Mouse (Mus musculus) lung, embryonic 16.5 days (tissue): ENCODE results near the gene Ubald2. TPM values are rescaled to one million over a fixed set of nuclear protein-coding genes. Genes with fewer than 3 reads are reported as not detected.

Source experiments
- ATAC-seq: fragments of 200-750 bp; cut with Nextera tagmentation; 2 replicates; pipeline ENCODE4 v1.8.0; 2017; ENCODE audit warnings: low read depth, mild to moderate bottlenecking, moderate library complexity
- H3K27ac ChIP-seq: fragments of 300-500 bp; sonication (generic); 2 replicates; pipeline ENCODE4 v1.5.1; 2014; ENCODE audit warnings: mild to moderate bottlenecking, control low read depth, low read length
- H3K27me3 ChIP-seq: fragments of 300-500 bp; sonication (generic); 2 replicates; pipeline ENCODE4 v1.6.1; 2014; ENCODE audit warnings: low read depth, low read length, mixed read lengths; ENCODE audit not compliant: control insufficient read depth, insufficient read depth
- H3K36me3 ChIP-seq: fragments of 300-500 bp; sonication (generic); 2 replicates; pipeline ENCODE4 v1.6.1; 2014; ENCODE audit warnings: low read length; ENCODE audit not compliant: control insufficient read depth, insufficient read depth
- H3K4me1 ChIP-seq: fragments of 300-500 bp; sonication (generic); replicated peaks from 2 replicates; pipeline ENCODE4 v1.6.1; 2014; ENCODE audit warnings: low read length, mixed read lengths; ENCODE audit not compliant: control insufficient read depth, insufficient read depth
- H3K4me2 ChIP-seq: fragments of 300-500 bp; sonication (generic); 2 replicates; pipeline ENCODE4 v1.6.1; 2014; ENCODE audit warnings: low read depth, low read length, control low read depth
- H3K4me3 ChIP-seq: fragments of 300-500 bp; sonication (generic); 2 replicates; pipeline ENCODE4 v1.5.1; 2014; ENCODE audit warnings: mild to moderate bottlenecking, low read length, control low read depth
- H3K9ac ChIP-seq: fragments of 300-500 bp; sonication (generic); 2 replicates; pipeline ENCODE4 v1.6.1; 2014; ENCODE audit warnings: low read length, control low read depth
- H3K9me3 ChIP-seq: fragments of 300-500 bp; sonication (generic); 2 replicates; pipeline ENCODE4 v1.6.1; 2016; ENCODE audit warnings: low read length; ENCODE audit not compliant: control insufficient read depth
- WGBS: fragments of 180-500 bp; shearing (Covaris S2); extraction: QIAGEN DNeasy Blood & Tissue Kit; methylation state at CpG from one replicate; pipeline ENCODE4 v1.1.7; 2014; 5-methylcytosine and 5-hydroxymethylcytosine counted together
- polyA plus RNA-seq: library from polyadenylated mRNA; unstranded; fragments of >200 nt; fragmentation: Nextera tagmentation; extraction: Ambion mirVana; gene quantifications from 2 replicates; pipeline ENCODE4 v1.2.1, GENCODE M21; 2015

Ubald2 gene
- 41.3 and 43.2 TPM in 2 replicates for polyA plus RNA-seq

DNA sequence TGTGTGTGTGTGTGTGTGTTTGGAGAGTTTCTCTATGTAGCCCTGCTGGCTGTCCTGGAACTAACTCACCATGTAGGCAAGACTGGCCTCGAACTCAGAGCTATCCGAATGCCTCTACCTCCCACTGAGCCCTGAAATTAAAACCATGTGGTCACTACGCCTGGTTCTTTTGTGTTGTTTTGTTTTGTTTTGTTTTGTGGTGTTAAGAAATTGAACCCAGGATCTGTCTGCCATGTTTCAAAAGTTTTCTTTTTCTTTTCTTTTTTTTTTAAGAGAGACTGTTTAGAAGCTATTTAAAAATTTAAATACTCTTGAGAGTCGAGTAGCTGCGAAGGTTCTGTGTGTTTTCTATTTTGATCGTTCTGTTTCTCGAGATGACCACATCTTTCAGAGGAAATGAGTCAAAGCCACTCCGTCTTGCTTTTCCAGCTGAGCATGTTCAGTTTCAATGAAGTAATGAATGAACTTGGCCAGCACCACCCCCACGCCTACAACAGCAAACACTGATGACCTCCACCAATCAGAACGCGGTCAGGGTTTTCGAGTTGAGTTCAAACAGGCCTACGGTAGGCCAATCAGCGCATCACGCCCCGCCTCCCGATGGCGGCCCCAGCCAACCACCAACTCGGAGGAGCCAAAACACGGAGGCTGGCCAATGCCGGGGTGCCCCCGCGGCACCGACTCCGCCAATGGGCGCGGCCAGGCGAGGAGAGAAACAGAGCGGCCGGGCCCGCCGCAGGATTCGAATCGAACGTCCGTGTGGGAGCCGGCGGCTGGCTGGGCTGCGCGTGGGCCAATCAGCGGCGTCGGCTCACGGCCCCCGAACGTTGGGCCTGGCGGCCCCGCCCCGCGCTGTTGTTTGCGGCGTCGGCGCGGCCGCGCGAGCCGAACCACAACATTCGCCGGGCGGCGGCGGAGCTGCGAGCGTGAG lies at the start of gene Ubald2:
Ubald2 (plus strand) TSS at position 739 of the 931 bp plus-strand sequence.
- 2% methylated on average over 53 of the region's 66 CpGs for WGBS
- H3K27me3 ChIP-seq: no peaks in the 10 kb centered on the region
- peaks cover 6% of the 10 kb centered on the region for H3K36me3 ChIP-seq
- H3K27ac ChIP-seq: peak within 1 kb of the TSS; percentile 93
- H3K9me3 ChIP-seq: no peaks in the 10 kb centered on the region
- H3K9ac ChIP-seq: peak within 1 kb of the TSS; percentile 84
- peak within 1 kb of the TSS; percentile 68 for H3K4me2 ChIP-seq
- peak; percentile 96 for ATAC-seq
- H3K4me3 ChIP-seq: peak within 1 kb of the TSS; percentile 72
- H3K4me1 ChIP-seq: peaks cover 41% of the 10 kb centered on the region

DNA sequence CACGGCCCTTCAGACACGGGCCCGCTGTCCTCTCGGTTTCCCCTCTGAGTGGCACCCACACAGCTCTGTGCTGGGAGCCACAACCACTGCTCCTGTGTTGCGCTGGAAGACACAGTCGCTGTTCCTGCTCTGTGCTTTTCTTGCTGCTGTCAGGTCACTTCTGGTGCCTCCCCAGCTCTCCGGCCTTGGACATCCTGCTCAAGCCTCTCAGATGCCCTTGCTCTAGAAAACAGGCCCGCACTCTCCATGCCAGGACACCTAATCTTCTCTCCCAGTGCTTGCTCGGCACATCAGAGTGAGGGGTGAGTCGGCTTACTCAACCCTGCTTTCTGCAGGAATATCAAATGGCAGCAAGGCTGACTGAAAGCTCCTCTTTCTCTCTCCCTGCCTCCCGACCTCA lies 49.7 kb upstream of the Ubald2 start:
- no peak overlapping the region for H3K27ac ChIP-seq
- no peaks in the 10 kb centered on the region for H3K27me3 ChIP-seq
- no peak overlapping the region for H3K9ac ChIP-seq
- no peaks in the 10 kb centered on the region for H3K9me3 ChIP-seq
- no peaks in the 10 kb centered on the region for H3K36me3 ChIP-seq
- H3K4me3 ChIP-seq: no peak overlapping the region
- 84% methylated on average over 11 of the region's 11 CpGs for WGBS
- no peak overlapping the region for H3K4me2 ChIP-seq
- H3K4me1 ChIP-seq: peaks cover 13% of the 10 kb centered on the region
- no peak for ATAC-seq

DNA sequence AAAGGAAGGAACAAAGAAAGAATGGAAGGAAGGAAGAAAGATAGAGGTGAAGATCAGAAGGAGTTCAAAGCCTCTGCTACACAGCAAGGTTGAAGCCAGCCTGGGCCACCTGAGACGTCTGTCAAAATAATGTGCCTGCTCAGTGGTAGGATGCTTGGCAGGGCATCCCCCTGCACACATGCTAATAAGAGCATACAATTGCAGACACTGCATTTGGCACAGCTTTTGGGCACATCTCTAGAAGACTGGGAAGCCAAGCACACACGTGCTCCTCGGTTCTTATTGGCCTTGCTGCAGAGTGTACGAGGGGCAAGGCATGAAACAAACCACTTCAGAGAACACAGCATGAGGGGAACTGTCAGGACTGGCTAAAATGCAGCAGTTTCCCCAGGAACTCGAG lies 47.9 kb upstream of the Ubald2 start:
- Histone ChIP-seq H3K27ac (no peak overlapping the region), H3K9me3 (no peaks in the 10 kb centered on the region), H3K4me2 (no peak overlapping the region), H3K36me3 (no peaks in the 10 kb centered on the region), H3K4me3 (no peak overlapping the region), H3K27me3 (no peaks in the 10 kb centered on the region), H3K9ac (no peak overlapping the region), H3K4me1 (peaks cover 13% of the 10 kb centered on the region)
- no peak for ATAC-seq
- WGBS: 44% methylated on average over 5 of the region's 5 CpGs

DNA sequence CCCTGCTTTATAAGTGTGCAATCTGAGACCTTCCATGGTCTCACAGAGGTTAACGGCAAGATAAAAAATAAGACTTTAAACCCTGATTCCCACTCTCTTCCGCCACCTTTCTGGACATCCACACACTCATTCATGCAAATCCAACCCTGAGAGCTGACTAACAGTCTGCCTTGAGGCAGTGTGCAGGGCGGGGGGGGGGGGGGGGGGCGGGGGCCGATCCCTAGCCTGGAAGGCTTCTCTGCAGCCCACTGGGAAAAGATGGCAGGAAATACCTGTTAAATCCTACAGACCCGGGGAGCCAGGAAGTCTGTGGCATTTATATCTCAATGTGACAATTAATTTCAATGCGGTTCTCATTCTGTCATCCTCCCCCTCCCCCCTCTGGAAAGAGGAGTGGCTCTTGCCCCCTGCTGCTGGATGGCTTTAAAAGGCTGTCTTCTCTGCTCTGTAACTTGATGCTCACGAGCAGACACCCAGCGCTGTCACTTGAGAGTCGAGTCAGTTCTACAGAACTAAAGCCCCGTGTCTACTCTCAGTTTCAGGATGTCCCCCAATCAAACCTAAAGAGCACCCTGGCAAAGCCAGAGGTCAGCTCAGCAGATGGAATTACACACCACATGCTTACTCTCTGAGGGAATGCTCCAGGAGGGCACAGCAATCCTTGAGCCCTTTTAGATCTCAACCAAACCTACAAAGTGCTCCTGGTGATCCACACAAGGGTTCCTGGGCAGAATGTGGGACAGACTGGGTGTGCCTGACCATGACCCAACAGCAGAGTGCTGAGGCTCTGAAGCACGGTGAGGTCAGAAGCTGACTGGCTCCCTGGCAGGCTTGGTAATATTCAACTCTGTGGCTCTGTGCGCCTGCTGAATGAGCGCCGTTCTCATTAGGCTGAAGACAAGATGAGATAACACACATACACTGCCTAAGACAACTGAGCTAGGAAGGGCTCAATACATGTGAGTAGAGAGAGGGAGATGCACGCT lies 46.5 kb upstream of the Ubald2 start:
- Histone ChIP-seq H3K27me3 (no peaks in the 10 kb centered on the region), H3K4me3 (peak overlapping the region; percentile 4), H3K27ac (peak overlapping the region; percentile 63), H3K36me3 (no peaks in the 10 kb centered on the region), H3K4me2 (peak overlapping the region; percentile 16), H3K9ac (peak overlapping the region; percentile 46), H3K9me3 (no peaks in the 10 kb centered on the region), H3K4me1 (peaks cover 13% of the 10 kb centered on the region)
- WGBS: 14% methylated on average over 16 of the region's 16 CpGs
- ATAC-seq: peak; percentile 83

DNA sequence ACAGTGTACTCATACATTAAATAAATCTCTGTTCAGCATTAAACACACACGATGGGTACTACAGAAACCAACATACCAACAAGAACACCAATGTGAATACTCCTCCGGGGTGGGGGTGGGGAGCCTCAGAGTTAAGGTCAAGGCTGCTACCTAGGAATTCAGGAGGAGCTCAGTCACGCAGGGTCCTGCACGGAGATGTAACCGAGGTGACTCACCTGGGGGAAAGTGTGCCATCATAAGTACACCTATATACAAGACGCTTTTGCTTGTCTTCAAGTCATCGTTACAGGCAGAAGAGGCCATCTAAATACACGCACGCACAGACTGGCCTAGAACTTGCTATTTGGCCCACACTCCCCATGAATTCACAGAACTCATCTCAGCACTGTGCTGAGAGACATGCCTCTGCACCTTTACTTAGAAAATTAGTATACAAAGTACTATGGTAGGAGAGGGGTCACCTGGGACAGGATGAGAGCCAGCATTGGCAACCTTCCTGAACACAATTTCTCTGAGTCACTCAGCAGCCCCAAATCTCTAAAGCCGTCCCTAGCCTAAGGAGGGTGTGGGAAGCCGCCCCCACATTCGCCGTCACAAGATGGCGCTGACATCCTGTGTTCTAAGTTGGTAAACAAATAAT lies 44.9 kb upstream of the Ubald2 start:
- Histone ChIP-seq H3K9ac (peak overlapping the region; percentile 27; the same call in 1 of the 2 replicates), H3K4me3 (peak overlapping the region; percentile 8; the same call in 1 of the 2 replicates), H3K27me3 (no peaks in the 10 kb centered on the region), H3K4me2 (peak overlapping the region; percentile 9; the same call in 1 of the 2 replicates), H3K4me1 (peaks cover 13% of the 10 kb centered on the region), H3K27ac (peak overlapping the region; percentile 32), H3K36me3 (no peaks in the 10 kb centered on the region), H3K9me3 (no peaks in the 10 kb centered on the region)
- peak; percentile 68 for ATAC-seq
- 60% methylated on average over 14 of the region's 14 CpGs for WGBS

DNA sequence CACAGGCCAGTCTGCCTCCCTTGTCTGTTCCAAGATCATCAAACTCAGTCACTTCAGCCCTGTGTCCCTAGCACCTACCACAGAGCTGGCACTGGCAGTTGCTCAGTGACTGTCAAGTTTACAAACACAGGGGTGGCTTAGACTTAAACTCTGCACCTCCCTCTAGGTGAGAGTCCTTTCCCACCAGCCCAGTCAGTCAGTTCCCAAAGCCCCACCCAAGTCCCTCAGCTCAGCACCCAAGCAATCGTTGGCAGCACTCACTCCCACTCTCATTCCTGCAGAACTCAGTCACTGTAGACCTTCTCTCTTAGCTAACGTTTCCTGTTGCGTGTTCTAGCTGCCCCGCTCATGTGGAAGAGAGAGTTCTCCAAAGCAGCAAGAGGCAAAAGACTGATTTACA lies 39.1 kb upstream of the Ubald2 start:
- no peak overlapping the region for H3K4me3 ChIP-seq
- H3K9ac ChIP-seq: 0 out of 2 replicates have a peak overlapping the region, but pooled peaks have one; percentile 1
- ATAC-seq: no peak
- H3K36me3 ChIP-seq: no peaks in the 10 kb centered on the region
- no peak overlapping the region for H3K4me2 ChIP-seq
- no peak overlapping the region for H3K27ac ChIP-seq
- H3K4me1 ChIP-seq: peaks cover 2% of the 10 kb centered on the region; the same call in 1 of the 2 replicates
- 66% methylated on average over 4 of the region's 4 CpGs for WGBS
- H3K9me3 ChIP-seq: no peaks in the 10 kb centered on the region
- no peaks in the 10 kb centered on the region for H3K27me3 ChIP-seq

DNA sequence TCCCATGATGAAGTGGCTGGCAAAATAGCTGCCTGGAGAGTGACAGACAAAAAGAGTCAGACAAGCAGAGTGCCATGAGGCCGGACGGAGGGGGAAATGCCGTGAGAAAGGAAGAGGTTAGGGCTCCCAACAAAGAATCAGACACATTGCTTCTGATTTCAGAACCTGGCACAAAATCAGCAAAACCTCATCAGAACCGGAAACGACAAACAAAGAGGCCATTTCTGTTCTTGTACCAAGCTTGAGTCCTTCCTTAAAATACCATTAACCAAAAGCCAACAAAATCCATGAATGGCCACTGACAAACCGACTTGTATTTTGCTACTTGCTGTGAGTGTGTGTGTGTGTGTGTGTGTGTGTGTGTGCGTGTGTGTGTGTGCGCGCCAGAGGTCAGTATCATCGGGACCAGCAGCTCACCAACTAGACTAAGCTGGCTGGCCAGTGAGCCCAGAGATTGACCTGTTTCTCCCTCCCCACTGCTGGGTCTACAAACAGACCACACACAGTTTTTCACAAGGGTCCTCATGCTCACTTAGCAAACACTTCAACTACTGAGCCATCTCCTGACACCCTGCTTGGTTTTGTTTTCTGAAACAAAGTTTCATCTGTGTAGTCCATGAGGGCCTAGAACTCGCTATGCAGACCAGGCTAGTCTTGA lies 37.5 kb upstream of the Ubald2 start:
- Histone ChIP-seq H3K9ac (no peak overlapping the region), H3K27me3 (no peaks in the 10 kb centered on the region), H3K36me3 (no peaks in the 10 kb centered on the region), H3K9me3 (no peaks in the 10 kb centered on the region), H3K4me3 (no peak overlapping the region), H3K4me1 (peaks cover 2% of the 10 kb centered on the region; the same call in 1 of the 2 replicates), H3K27ac (peak overlapping the region; percentile 5; the same call in 1 of the 2 replicates), H3K4me2 (no peak overlapping the region)
- 60% methylated on average over 11 of the region's 11 CpGs for WGBS
- peak; percentile 41; the same call in 1 of the 2 replicates for ATAC-seq

DNA sequence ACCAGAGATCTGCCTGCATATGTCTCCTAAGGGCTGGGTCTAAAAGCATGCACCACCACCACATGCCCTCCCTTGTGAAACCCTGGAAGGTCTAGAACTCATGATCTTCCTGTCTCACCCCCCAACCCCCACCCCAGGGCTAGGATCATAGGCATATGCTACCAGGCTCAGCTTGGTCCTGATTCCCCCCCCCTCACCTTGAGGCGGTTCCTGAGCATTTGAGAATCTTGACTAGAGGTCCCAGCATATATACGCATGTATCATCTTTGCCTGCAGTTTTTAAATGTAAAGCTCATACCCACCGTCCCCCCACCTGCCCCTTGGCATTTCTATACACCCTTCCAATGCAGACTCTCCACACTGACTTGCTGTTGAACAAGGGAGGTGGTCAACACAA lies 37.0 kb upstream of the Ubald2 start:
- H3K36me3 ChIP-seq: no peaks in the 10 kb centered on the region
- H3K4me3 ChIP-seq: no peak overlapping the region
- no peak; the same call in 1 of the 2 replicates for ATAC-seq
- no peak overlapping the region for H3K9ac ChIP-seq
- WGBS: 96% methylated on average over 3 of the region's 3 CpGs
- no peaks in the 10 kb centered on the region for H3K27me3 ChIP-seq
- peaks cover 2% of the 10 kb centered on the region; the same call in 1 of the 2 replicates for H3K4me1 ChIP-seq
- no peaks in the 10 kb centered on the region for H3K9me3 ChIP-seq
- H3K4me2 ChIP-seq: no peak overlapping the region
- no peak overlapping the region for H3K27ac ChIP-seq
